ENCODE assay signal across 8 mouse cellular contexts in genomic region chr2:115581989-115582608, GRCm38 (mm10). TPM values are rescaled to one million over a fixed set of nuclear protein-coding genes. Genes with fewer than 3 reads are reported as not detected.
A peak's percentile ranks its signal among the peaks of the same experiment; 100 is the strongest.
DNase-seq lines count a peak whose midpoint lies in the region; ATAC-seq and TF ChIP-seq lines count a peak whose summit lies in the region.

No protein-coding gene starts in this region.

- no peak for TF ChIP-seq POLR2A in testis, adult 2 months (IDR thresholded peaks at IDR 0.05; ENCODE audit: control insufficient read depth, low read depth, low read length)

- H3K27ac ChIP-seq in testis, adult 2 months (ENCODE audit: control insufficient read depth, insufficient read depth, low read depth, low read length): peak overlapping the region; percentile 64
- H3K27ac ChIP-seq in hindbrain, embryonic 16.5 days (ENCODE audit: low read depth, low read length): peak overlapping the region; percentile 32
- H3K27ac ChIP-seq in neural tube, embryonic 12.5 days: no peak overlapping the region

- peaks cover 41% of the 10 kb centered on the region for H3K4me1 ChIP-seq in erythroblast, embryonic 14.5 days (ENCODE audit: control insufficient read depth)
- peaks cover 6% of the 10 kb centered on the region for H3K4me1 ChIP-seq in testis, adult 2 months (ENCODE audit: control insufficient read depth, insufficient read depth, low read length)
- peaks cover 8% of the 10 kb centered on the region for H3K4me1 ChIP-seq in hindbrain, embryonic 16.5 days (ENCODE audit: control insufficient read depth, insufficient read depth, low read depth, low read length)
- peaks cover 16% of the 10 kb centered on the region; the same call in 1 of the 2 replicates for H3K4me1 ChIP-seq in neural tube, embryonic 12.5 days

- WGBS in hindbrain, embryonic 16.5 days: 66% methylated on average over 10 of the region's 10 CpGs
- WGBS in neural tube, embryonic 12.5 days: 68% methylated on average over 10 of the region's 10 CpGs

- ATAC-seq in erythroblast, adult 5-6 weeks (replicated peaks; ENCODE audit: low FRiP score, poor library complexity, severe bottlenecking): no peak
- no peak; the same call in 1 of the 2 replicates for ATAC-seq in hindbrain, embryonic 16.5 days
- no peak; the same call in 1 of the 2 replicates for ATAC-seq in neural tube, embryonic 12.5 days (ENCODE audit: low FRiP score, low read depth)

- no peak for DNase-seq in testis, postnatal 14 days (ENCODE audit: low spot score)
- no peak for DNase-seq in gastrocnemius, adult 18-20 months (ENCODE audit: low spot score)
- DNase-seq in right cerebral cortex, postnatal 14 days: no peak

- TF ChIP-seq CTCF in testis, adult 2 months (IDR thresholded peaks at IDR 0.05; ENCODE audit: control insufficient read depth, insufficient read depth, insufficient replicate concordance, low read depth, low read length): no peak

- peak overlapping the region; percentile 71 for H3K4me2 ChIP-seq in hindbrain, embryonic 16.5 days (ENCODE audit: low read length)
- H3K4me2 ChIP-seq in neural tube, embryonic 12.5 days (replicated peaks): peak overlapping the region; percentile 70

- no peaks in the 10 kb centered on the region for H3K27me3 ChIP-seq in erythroblast, embryonic 14.5 days (ENCODE audit: control insufficient read depth)
- H3K27me3 ChIP-seq in testis, adult 2 months (ENCODE audit: control insufficient read depth, insufficient read depth, low read length): no peaks in the 10 kb centered on the region
- H3K27me3 ChIP-seq in hindbrain, embryonic 16.5 days (replicated peaks; ENCODE audit: control insufficient read depth, insufficient read depth, low read length): no peaks in the 10 kb centered on the region
- H3K27me3 ChIP-seq in neural tube, embryonic 12.5 days (replicated peaks): no peaks in the 10 kb centered on the region

- no peaks in the 10 kb centered on the region for H3K9me3 ChIP-seq in erythroblast, embryonic 14.5 days (ENCODE audit: control insufficient read depth, low read length)
- H3K9me3 ChIP-seq in hindbrain, embryonic 16.5 days (ENCODE audit: control insufficient read depth, low read length): no peaks in the 10 kb centered on the region
- H3K9me3 ChIP-seq in neural tube, embryonic 12.5 days: no peaks in the 10 kb centered on the region

- H3K36me3 ChIP-seq in erythroblast, embryonic 14.5 days (ENCODE audit: control insufficient read depth): no peaks in the 10 kb centered on the region
- no peaks in the 10 kb centered on the region for H3K36me3 ChIP-seq in testis, adult 2 months (ENCODE audit: control insufficient read depth, insufficient read depth, low read length)
- no peaks in the 10 kb centered on the region for H3K36me3 ChIP-seq in hindbrain, embryonic 16.5 days (ENCODE audit: control insufficient read depth, insufficient read depth, low read length)
- no peaks in the 10 kb centered on the region for H3K36me3 ChIP-seq in neural tube, embryonic 12.5 days

- H3K4me3 ChIP-seq in erythroblast, embryonic 14.5 days (replicated peaks): peak overlapping the region; percentile 72
- peak overlapping the region; percentile 94 for H3K4me3 ChIP-seq in testis, adult 2 months (ENCODE audit: control insufficient read depth, low read depth, low read length)
- H3K4me3 ChIP-seq in hindbrain, embryonic 16.5 days (ENCODE audit: low read length): peak overlapping the region; percentile 58
- H3K4me3 ChIP-seq in neural tube, embryonic 12.5 days: peak overlapping the region; percentile 69

- peak overlapping the region; percentile 77 for H3K9ac ChIP-seq in hindbrain, embryonic 16.5 days (ENCODE audit: low read depth, low read length)
- H3K9ac ChIP-seq in neural tube, embryonic 12.5 days: peak overlapping the region; percentile 54; the same call in 1 of the 2 replicates

RNA-seq across cellular contexts. Expression of gene BC052040, which starts 0.6 kb away (rescaled TPM):
- polyA plus RNA-seq in erythroblast, embryonic 14.5 days (2012): 0.82 and 0.87 TPM in 2 replicates
- 2.9 and 5.6 TPM in 2 replicates for total RNA-seq in erythroblast, adult 5-6 weeks (2015; ENCODE audit: low replicate concordance)
- total RNA-seq in erythroblast, adult 5-6 weeks (2017; ENCODE audit: low replicate concordance): 2.2 and 2.6 TPM in 2 replicates
- 1.8 and 2.5 TPM in 2 replicates for polyA plus RNA-seq in testis, adult 2 months (2012; rRNA removed)
- 20.5 and 23.3 TPM in 2 replicates for polyA plus RNA-seq in hindbrain, embryonic 16.5 days (2015; fragmentation: Nextera tagmentation; extraction: Ambion mirVana)
- 13.3 and 15.9 TPM in 2 replicates for polyA plus RNA-seq in neural tube, embryonic 12.5 days (2016; fragmentation: Nextera tagmentation; extraction: Ambion mirVana)
- total RNA-seq in gastrocnemius, adult 18-20 months (2021): 1 to 10 TPM; 3.7 to 3.8 TPM
